Mouse (Mus musculus) retina, adult 2 months (tissue): Measurements from ENCODE around the gene Mchr1.
A peak's percentile ranks its signal among the peaks of the same experiment; 100 is the strongest.
"Not testable (repeated sequence)": the region's sequence is repeated elsewhere in the genome, so short reads cannot be mapped to it uniquely, and the experiment has no call there.

Experiments used
- DNase-seq: peaks from one replicate; pipeline ENCODE4 v3.0.0-alpha.2; 2012; ENCODE audit warnings: low read depth, low spot score

The Mchr1 gene

GRCm38 (mm10) chr15:81235086-81235920, at the start of gene Mchr1:
Gene Mchr1, plus strand, starts transcription at chr15:81235499.
- DNase-seq: no peak

GRCm38 (mm10) chr15:81189061-81189460, 46.2 kb upstream of the Mchr1 start:
- no peak for DNase-seq

GRCm38 (mm10) chr15:81190011-81190629, 45.2 kb upstream of the Mchr1 start:
- DNase-seq: peak; percentile 23

DNA sequence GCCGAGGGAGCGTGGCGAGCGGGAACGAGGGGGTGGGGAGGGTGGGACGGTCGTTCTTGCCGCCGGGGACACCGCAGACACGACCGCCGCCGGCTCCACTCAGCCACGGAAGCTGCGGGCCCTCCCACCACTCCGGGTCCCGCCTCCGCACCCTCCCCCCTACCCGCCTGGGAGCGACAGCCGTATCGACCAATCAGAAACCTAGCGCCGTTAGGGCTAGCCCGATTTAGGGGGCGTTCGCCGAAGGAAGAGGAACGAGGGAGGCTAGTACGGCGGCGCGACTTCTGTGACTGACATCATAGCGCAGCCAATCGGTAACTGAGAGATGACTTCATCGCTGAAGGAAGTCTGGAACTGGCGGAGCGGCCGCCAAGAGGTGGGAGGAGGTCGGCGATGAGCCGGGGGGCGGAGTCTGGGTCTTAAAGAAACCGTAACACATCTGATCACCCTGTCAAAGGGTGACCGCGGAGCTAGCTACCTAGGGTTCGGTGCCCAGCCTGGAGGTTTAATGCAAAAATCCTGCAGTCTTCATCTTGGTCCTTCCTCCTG, 44.6 kb upstream of the Mchr1 start, which contains the start of gene Mrtfa:
TSS of gene Mrtfa (minus strand) at position 128 of the 549 bp plus-strand sequence.
- DNase-seq: peak; percentile 99

GRCm38 (mm10) chr15:81191303-81191702, 44.0 kb upstream of the Mchr1 start:
- no peak for DNase-seq

DNA sequence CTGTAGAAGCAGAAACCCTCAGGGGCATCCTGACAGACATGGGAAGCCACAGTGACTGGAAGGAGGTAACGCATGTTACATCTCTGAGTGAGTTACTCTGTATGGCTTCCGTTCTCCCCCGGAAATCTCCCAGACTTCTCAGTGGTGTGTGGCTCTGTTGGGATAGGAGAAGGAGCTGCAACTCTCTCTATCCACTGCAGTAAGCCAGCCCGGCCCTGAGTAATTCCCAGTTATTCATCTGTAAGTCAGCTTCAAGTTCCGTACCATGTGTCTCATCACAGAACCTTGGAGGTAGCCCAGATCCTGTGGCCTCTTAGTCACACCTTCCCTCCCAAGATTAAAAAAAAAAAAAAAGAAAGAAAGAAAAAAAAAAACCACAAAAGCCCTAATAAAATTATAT, 43.0 kb upstream of the Mchr1 start:
- DNase-seq: no peak

GRCm38 (mm10) chr15:81192858-81193257, 42.4 kb upstream of the Mchr1 start:
- DNase-seq: no peak

DNA sequence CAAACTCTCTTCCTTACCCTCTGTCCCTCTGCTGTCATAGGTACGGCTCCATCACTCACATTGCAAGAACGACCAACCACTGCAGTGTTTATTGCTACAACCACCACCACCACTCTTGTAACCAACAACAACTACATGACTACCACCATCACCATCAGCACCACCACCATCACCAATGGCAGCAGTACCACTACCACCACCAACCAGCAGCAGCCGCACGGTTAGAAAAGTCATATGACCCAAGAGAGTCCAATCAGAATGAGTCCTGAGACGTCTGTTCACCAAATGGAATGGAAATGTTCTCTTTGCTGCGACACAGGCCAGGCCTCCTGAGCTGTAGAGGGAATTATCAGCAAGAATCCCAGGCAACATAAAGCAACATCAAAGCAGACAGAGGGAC, 40.5 kb upstream of the Mchr1 start:
- DNase-seq: no peak

- no peak for DNase-seq
These were observed 39.9 kb upstream of the Mchr1 start for GRCm38 (mm10) chr15:81195447-81195846.

GRCm38 (mm10) chr15:81197197-81197596, 38.1 kb upstream of the Mchr1 start:
- no peak for DNase-seq

DNA sequence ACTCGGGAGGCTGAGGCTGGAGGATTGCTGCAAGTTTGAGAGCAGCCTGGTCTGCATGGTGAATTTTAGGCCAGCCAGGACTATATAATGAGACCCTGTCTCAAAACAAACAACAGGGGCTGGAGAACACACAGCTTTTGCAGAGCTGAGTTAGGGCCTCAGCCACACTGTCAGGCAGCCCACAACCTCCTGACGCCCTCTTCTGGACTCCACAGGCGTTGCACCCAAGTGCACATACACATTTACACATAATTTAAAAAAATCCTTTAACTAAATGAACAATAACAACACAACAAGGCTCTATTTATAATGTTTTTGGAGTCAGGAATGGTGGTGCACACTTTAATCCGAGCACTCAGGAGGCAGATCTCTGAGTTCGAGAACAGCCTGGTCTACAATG, 36.9 kb upstream of the Mchr1 start:
- no peak for DNase-seq

GRCm38 (mm10) chr15:81199372-81199959, 35.8 kb upstream of the Mchr1 start:
- peak; percentile 61 for DNase-seq

- no peak for DNase-seq
These were observed 32.8 kb upstream of the Mchr1 start for GRCm38 (mm10) chr15:81202462-81202861.

DNA sequence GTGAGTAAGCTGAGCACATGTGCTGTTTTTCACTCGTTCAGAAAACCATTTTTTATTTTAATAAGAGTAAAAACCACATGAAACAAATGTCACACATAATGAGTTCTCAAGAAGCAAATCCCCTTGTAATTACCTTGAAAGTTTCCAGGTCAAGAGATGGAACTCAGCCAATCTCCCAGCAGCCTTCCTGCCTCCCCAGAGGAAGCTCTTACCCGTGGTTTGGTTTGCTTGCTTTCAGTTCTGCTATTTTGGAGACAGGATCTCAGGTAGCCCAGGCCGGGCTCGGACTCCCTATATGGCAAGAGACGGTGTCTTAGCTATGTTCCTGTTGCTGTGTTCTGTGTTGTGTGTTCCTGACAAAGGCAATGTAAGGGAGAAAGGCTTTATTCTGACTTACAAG, 24.8 kb upstream of the Mchr1 start:
- no peak for DNase-seq

DNA sequence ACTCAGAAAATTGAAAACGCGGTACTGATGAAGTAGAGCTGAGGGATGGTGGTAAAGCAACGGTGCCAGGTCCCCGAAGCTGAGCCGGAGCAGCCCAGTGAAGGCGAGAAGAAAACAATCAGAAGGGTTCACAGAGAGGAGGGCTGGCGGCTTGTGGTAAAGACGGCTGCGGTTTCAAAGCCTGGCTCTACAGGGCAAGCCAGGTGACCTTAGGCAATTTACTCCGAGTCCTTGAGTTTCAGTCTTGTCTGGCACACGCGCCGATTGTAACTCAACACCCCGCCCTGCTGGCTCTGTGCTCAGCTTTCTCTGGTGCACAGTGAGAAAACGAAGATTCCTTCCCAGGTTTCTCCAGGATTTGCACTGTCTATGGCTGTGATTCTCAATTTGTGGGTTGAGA, 22.3 kb upstream of the Mchr1 start:
- DNase-seq: no peak

DNA sequence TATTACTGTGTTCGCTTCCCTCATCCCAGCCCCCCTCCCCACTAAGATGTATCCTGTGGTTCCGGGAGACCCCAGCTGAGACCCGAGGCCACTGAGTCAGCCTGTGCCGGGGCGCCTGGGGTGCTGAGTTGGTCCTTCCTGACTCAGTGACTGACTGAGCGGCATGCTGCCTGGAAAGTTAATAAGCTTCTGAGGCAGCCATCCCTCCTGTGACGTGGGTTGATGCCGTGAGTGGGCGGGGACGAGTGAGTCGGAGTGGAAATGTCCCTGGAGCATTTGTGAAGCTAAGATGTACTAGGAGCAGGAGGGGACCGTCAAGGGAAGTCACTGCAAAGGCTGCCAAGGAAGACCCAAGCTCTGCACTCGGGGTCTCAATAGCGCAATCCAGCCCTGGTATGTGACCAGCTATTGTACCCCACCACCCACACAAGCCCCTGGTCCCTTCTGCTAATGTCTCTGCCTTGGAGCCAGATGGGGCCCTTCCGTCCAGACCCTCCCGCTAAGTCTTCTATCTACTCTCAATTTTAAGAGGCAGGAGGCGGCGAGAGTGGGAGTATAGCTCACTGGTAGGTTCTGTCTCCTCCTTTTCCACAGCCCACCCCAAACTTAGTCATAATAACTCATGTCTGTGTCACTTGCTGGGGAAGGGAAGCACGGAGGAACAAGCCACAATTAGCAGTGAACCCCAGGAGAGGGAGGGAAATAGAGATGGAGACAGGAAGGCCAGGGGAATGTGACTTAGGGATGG, 18.2 kb upstream of the Mchr1 start:
- DNase-seq: no peak

- DNase-seq: no peak
These were observed 16.2 kb upstream of the Mchr1 start for GRCm38 (mm10) chr15:81219054-81219453.

DNA sequence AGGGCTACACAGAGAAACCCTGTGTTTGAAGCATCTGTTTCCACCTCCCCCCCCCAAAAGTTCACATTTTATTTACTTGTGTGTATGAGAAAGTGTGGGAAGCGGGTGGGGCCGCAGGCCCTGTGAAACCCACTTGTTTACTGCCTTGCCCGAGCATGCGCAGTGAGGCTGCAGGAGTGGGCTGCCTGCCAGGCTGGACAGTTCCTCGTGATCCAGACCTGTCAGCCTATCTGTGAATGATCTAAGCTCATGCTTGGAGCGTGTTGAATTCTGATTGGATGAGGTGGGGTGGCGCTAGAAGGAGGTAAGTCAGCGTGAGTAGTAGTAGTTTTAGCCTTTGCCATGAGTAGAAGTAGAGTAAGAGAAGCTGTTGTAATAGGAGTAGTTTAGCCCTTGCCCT, 15.2 kb upstream of the Mchr1 start:
- not testable (repeated sequence) for DNase-seq

GRCm38 (mm10) chr15:81221446-81221845, 13.9 kb upstream of the Mchr1 start:
- DNase-seq: no peak

- no peak for DNase-seq
These were observed 10.3 kb upstream of the Mchr1 start for GRCm38 (mm10) chr15:81225016-81225415.

GRCm38 (mm10) chr15:81225732-81226131, 9.6 kb upstream of the Mchr1 start:
- DNase-seq: no peak

DNA sequence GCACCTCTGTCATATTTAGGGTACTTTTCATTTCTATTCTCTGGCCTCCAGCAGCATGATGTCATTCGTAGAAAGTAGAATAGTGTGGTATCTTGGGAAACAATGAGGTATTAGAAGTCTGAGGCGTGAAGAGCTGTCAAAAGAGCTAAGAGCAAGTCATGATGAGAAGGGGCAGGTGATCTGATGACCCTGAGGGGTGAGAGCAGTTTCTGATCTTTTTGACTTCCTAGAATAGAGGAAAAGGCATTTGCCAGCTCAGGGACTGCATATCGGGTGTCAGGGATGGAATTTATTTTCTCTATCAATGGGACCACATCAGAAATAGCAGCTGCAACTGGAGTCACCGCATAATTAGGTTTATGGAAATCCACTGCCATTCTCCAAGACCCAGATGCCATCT, 8.5 kb upstream of the Mchr1 start:
- DNase-seq: no peak
